Mouse (Mus musculus) embryo, embryonic 10.5 days (tissue): ENCODE measurements at regions not wholly inside any gene's neighbourhood (a gene's known extent, or its start where the extent isn't known, plus 50 kb on each side); places are given as distances from the start of the nearest gene placed in this dataset.

Experiments used
- DNase-seq: peaks from one replicate; pipeline ENCODE4 v3.0.0-alpha.2; 2015; ENCODE audit warnings: low spot score

- DNase-seq: no peak
These were observed 713.1 kb downstream of the Epha7 start for GRCm38 (mm10) chr4:29525769-29526658.
